Mouse (Mus musculus) heart, adult 2 months (tissue): ENCODE results near the gene Med16.

Experiments
- CTCF ChIP-seq: fragments of 200-600 bp; IDR thresholded peaks from 2 replicates; pipeline ENCODE4 v1.8.1; 2022; ENCODE audit warnings: antibody characterized with exemption, mild to moderate bottlenecking, moderate library complexity
- EP300 ChIP-seq: fragments of 200-500 bp; IDR thresholded peaks from 2 replicates; pipeline ENCODE4 v1.6.1; 2011; ENCODE audit warnings: low read depth, low read length, control low read depth; ENCODE audit not compliant: insufficient read depth
- POLR2A ChIP-seq: fragments of 200-500 bp; IDR thresholded peaks from 2 replicates; pipeline ENCODE4 v1.6.1; 2011; ENCODE audit warnings: mild to moderate bottlenecking, low read depth, low read length, control low read depth; ENCODE audit not compliant: insufficient read depth

DNA sequence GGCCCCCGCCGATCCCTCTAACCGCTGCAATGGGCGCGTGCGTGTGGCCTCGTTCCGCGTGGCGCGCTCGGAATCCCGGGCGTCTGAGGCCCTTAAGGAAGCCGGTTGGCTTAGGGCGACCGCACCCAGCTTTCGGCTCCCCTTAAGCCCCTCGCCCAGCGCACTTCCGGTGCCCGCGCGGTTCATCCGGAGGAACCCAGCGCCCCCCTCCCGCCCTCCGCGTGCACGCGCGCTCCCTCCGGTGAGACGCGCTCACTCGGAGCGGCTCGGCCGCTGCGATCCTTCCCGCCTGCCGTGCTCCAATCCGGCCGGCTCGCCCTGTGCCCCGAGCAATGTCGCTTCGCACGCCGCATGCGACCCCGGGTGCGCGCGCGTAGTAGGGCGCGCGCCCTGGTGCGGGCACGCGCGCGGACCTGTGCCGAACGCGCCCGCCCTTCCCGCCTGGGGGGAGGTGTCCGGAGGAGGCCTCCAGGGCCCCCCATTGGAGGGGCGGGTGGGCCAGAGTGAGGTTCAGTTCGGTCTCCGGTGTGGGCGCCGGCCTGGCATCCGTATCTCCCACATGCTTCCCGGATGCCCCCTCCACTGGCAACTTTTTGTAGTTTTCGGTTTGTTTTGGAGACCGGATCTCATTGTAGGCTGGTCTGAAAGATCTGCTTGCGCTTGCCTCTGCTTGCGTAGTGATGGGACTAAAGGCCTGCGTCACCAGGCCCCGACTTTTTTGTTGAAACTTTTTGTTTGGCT is 53.8 kb downstream of the Med16 start:
- no peak for TF ChIP-seq POLR2A
- no peak for TF ChIP-seq CTCF
- TF ChIP-seq EP300, result no peak
